Mouse (Mus musculus) CH12.LX (cell line): ENCODE results near the gene Cyp4b1. TPM values are rescaled to one million over a fixed set of nuclear protein-coding genes. Genes with fewer than 3 reads are reported as not detected.

Experiments used
- DNase-seq: peaks from one replicate; pipeline ENCODE4 v3.0.0-alpha.2; 2013; ENCODE audit errors: extremely low read depth
- H3K27ac ChIP-seq: 2 replicates; pipeline ENCODE4 v1.5.1; 2012; ENCODE audit warnings: low read depth, mild to moderate bottlenecking, control low read depth, moderate library complexity; ENCODE audit not compliant: insufficient read depth
- H3K27me3 ChIP-seq: replicated peaks from 2 replicates; pipeline ENCODE3; 2012; ENCODE audit warnings: inconsistent platforms
- H3K36me3 ChIP-seq, 2 experiments: replicated peaks in 1 of 2; 2 replicates each; pipeline versions ENCODE3 to v1.6.1; 2012; ENCODE audit warnings: inconsistent platforms in 1 of 2, low read length in 1 of 2, mild to moderate bottlenecking in 1 of 2, mixed read lengths in 1 of 2, moderate library complexity in 1 of 2; ENCODE audit not compliant: control insufficient read depth in 1 of 2, insufficient read depth in 1 of 2
- H3K4me1 ChIP-seq, 2 experiments: 2 replicates each; pipeline ENCODE4 v1.6.1; 2012; ENCODE audit warnings: inconsistent platforms in 1 of 2, moderate library complexity in 1 of 2; ENCODE audit not compliant: insufficient read depth in 2 of 2, control insufficient read depth in 1 of 2
- H3K4me2 ChIP-seq: 2 replicates; pipeline ENCODE4 v1.6.1; 2012; ENCODE audit warnings: low read depth, mild to moderate bottlenecking, control low read depth; ENCODE audit not compliant: poor library complexity, insufficient read depth, severe bottlenecking
- H3K4me3 ChIP-seq, 3 experiments: fragments of 150-350 bp in 1 of 3; sonication (generic) in 1 of 3; replicated peaks in 1 of 3; 2 replicates each; pipeline versions ENCODE3 to v1.5.1; 2011 to 2012; ENCODE audit warnings: low read depth in 2 of 3, low read length in 2 of 3, mild to moderate bottlenecking in 2 of 3, moderate library complexity in 2 of 3, control low read depth in 1 of 3, improper control_type of control experiment in 1 of 3, inconsistent platforms in 1 of 3, mixed read lengths in 1 of 3; ENCODE audit not compliant: poor library complexity in 1 of 3
- H3K79me2 ChIP-seq: replicated peaks from 2 replicates; pipeline ENCODE4 v1.6.1; 2012; ENCODE audit warnings: mild to moderate bottlenecking, moderate library complexity; ENCODE audit not compliant: control insufficient read depth, poor library complexity, insufficient read depth, severe bottlenecking; ENCODE audit errors: extremely low read depth
- H3K9ac ChIP-seq: 2 replicates; pipeline ENCODE4 v1.6.1; 2012; ENCODE audit warnings: low read depth, mild to moderate bottlenecking, control low read depth, moderate library complexity; ENCODE audit not compliant: insufficient read depth
- H3K9me3 ChIP-seq: replicated peaks from 2 replicates; pipeline ENCODE3; 2012; ENCODE audit warnings: low read length, inconsistent platforms, mixed read lengths
- GABPA ChIP-seq: IDR thresholded peaks from 2 replicates; pipeline ENCODE4 v1.6.1; 2012; ENCODE audit warnings: low read depth, low read length, improper control_type of control experiment, inconsistent platforms; ENCODE audit not compliant: insufficient replicate concordance
- MXI1 ChIP-seq: IDR thresholded peaks from 2 replicates; pipeline ENCODE4 v1.6.1; 2011; ENCODE audit warnings: mild to moderate bottlenecking, low read depth, low read length, improper control_type of control experiment
- POLR2AphosphoS2 ChIP-seq: IDR thresholded peaks from 2 replicates; pipeline ENCODE4 v1.6.1; 2011; ENCODE audit warnings: low read depth, low read length, improper control_type of control experiment
- SIN3A ChIP-seq: IDR thresholded peaks from 2 replicates; pipeline ENCODE4 v1.6.1; 2012; ENCODE audit warnings: low read length, improper control_type of control experiment, inconsistent platforms
- dilution Hi-C: fragments of 300-500 bp; cut with MboI; formaldehyde crosslinking; loops from 2 replicates; pipeline ENCODE4 v1.14.3; 2020; ENCODE audit warnings: low sequenced_read_pairs; ENCODE audit not compliant: extremely low pct_unique_long_range_greater_than_20kb, extremely low pct_ligation_motif_present
- in situ Hi-C: fragments of 300-500 bp; cut with MboI; formaldehyde crosslinking; loops from 3 replicates; pipeline ENCODE4 v1.14.3; 2019; ENCODE audit warnings: low sequenced_read_pairs, low pct_ligation_motif_present, low pct_unique_long_range_greater_than_20kb, mixed read lengths
- polyA plus RNA-seq: library from polyadenylated mRNA; unstranded; fragments of >175 nt; gene quantifications from 2 replicates; pipeline ENCODE4 v1.2.1, GENCODE M21; 2012; ENCODE audit warnings: low read depth; ENCODE audit not compliant: insufficient read length
- total RNA-seq, 2 experiments: library from RNA; depleted of rRNA; stranded (reverse); fragments of 300-350 nt in 1 of 2; fragments of >200 nt in 1 of 2; gene quantifications; 2 replicates each; pipeline ENCODE4 v1.2.3; 2012 to 2014

Cyp4b1 gene
- total and polyA plus RNA-seq, 3 experiments, result not detected

- H3K27me3 ChIP-seq, result peaks cover 24% of the 10 kb centered on the region
- in situ Hi-C loops (no loop called here), dilution Hi-C loops (no loop called here)
- no peaks in the 10 kb centered on the region for H3K79me2 ChIP-seq
- H3K9ac ChIP-seq, result no peak overlapping the region
- no peaks in the 10 kb centered on the region for H3K9me3 ChIP-seq
- H3K4me3 ChIP-seq, result no peak overlapping the region
- no peak overlapping the region for H3K4me2 ChIP-seq
- no peaks in the 10 kb centered on the region for H3K36me3 ChIP-seq
- H3K4me1 ChIP-seq, result no peaks in the 10 kb centered on the region
- TF ChIP-seq POLR2AphosphoS2 (no peak), SIN3A (no peak), GABPA (no peak), MXI1 (no peak)
- no peak for DNase-seq
- H3K27ac ChIP-seq, result no peak overlapping the region
Observed at GRCm38 (mm10) chr4:115575255-115575654, 72.3 kb downstream of the Cyp4b1 start.

Other genes starting within 250 kb of the Cyp4b1 start
- not detected in 2 replicates for gene Cyp4a12b, start 236.1 kb downstream of the Cyp4b1 start, total RNA-seq (2012; rRNA removed)
- not detected in 2 replicates for gene Cyp4a12b, start 236.1 kb downstream of the Cyp4b1 start, total RNA-seq (2014; rRNA removed)
- gene Cyp4a12b, start 236.1 kb downstream of the Cyp4b1 start, polyA plus RNA-seq, result not detected in 2 replicates
- gene Cyp4a30b, start 195.1 kb downstream of the Cyp4b1 start, total RNA-seq (2012; rRNA removed), result not detected in 2 replicates
- not detected in 2 replicates for gene Cyp4a30b, start 195.1 kb downstream of the Cyp4b1 start, total RNA-seq (2014; rRNA removed)
- gene Cyp4a30b, start 195.1 kb downstream of the Cyp4b1 start, polyA plus RNA-seq, result not detected in 2 replicates
- gene Cyp4a14, start 151.6 kb downstream of the Cyp4b1 start, total RNA-seq (2012; rRNA removed), result not detected in 2 replicates
- not detected in 2 replicates for gene Cyp4a14, start 151.6 kb downstream of the Cyp4b1 start, total RNA-seq (2014; rRNA removed)
- gene Cyp4a14, start 151.6 kb downstream of the Cyp4b1 start, polyA plus RNA-seq, result not detected in 2 replicates
- not detected in 2 replicates for gene Cyp4a10, start 129.5 kb downstream of the Cyp4b1 start, total RNA-seq (2012; rRNA removed)
- not detected in 2 replicates for gene Cyp4a10, start 129.5 kb downstream of the Cyp4b1 start, total RNA-seq (2014; rRNA removed)
- gene Cyp4a10, start 129.5 kb downstream of the Cyp4b1 start, polyA plus RNA-seq, result not detected in 2 replicates
- gene Cyp4a31, start 84.1 kb downstream of the Cyp4b1 start, total RNA-seq (2012; rRNA removed), result not detected in 2 replicates
- gene Cyp4a31, start 84.1 kb downstream of the Cyp4b1 start, total RNA-seq (2014; rRNA removed), result not detected in 2 replicates
- gene Cyp4a31, start 84.1 kb downstream of the Cyp4b1 start, polyA plus RNA-seq, result not detected in 2 replicates
- gene Cyp4a32, start 46.8 kb downstream of the Cyp4b1 start, total RNA-seq (2012; rRNA removed), result not detected in 2 replicates
- not detected in 2 replicates for gene Cyp4a32, start 46.8 kb downstream of the Cyp4b1 start, total RNA-seq (2014; rRNA removed)
- gene Cyp4a32, start 46.8 kb downstream of the Cyp4b1 start, polyA plus RNA-seq, result not detected in 2 replicates
- gene Efcab14, start 90.0 kb upstream of the Cyp4b1 start, total RNA-seq (2012; rRNA removed), result 12.3 and 12.9 TPM in 2 replicates
- 12.4 and 13.5 TPM in 2 replicates for gene Efcab14, start 90.0 kb upstream of the Cyp4b1 start, total RNA-seq (2014; rRNA removed)
- gene Efcab14, start 90.0 kb upstream of the Cyp4b1 start, polyA plus RNA-seq, result 18.3 and 23.0 TPM in 2 replicates
- 0.17 TPM in 1 of 2 replicates, not detected in the other for gene Tex38, start 133.3 kb upstream of the Cyp4b1 start, total RNA-seq (2012; rRNA removed)
- not detected in 2 replicates for gene Tex38, start 133.3 kb upstream of the Cyp4b1 start, total RNA-seq (2014; rRNA removed)
- 0.30 and 0.52 TPM in 2 replicates for gene Tex38, start 133.3 kb upstream of the Cyp4b1 start, polyA plus RNA-seq
- gene Atpaf1, start 137.1 kb upstream of the Cyp4b1 start, total RNA-seq (2012; rRNA removed), result 17.0 and 24.3 TPM in 2 replicates
- gene Atpaf1, start 137.1 kb upstream of the Cyp4b1 start, total RNA-seq (2014; rRNA removed), result 36.3 and 37.5 TPM in 2 replicates
- 22.1 and 27.7 TPM in 2 replicates for gene Atpaf1, start 137.1 kb upstream of the Cyp4b1 start, polyA plus RNA-seq
- 9.2 and 9.3 TPM in 2 replicates for gene Mob3c, start 180.4 kb upstream of the Cyp4b1 start, total RNA-seq (2012; rRNA removed)
- gene Mob3c, start 180.4 kb upstream of the Cyp4b1 start, total RNA-seq (2014; rRNA removed), result 7.4 and 7.8 TPM in 2 replicates
- gene Mob3c, start 180.4 kb upstream of the Cyp4b1 start, polyA plus RNA-seq, result 5.9 and 9.2 TPM in 2 replicates
- 34.7 and 39.0 TPM in 2 replicates for gene Mknk1, start 191.5 kb upstream of the Cyp4b1 start, total RNA-seq (2012; rRNA removed)
- 15.7 and 17.8 TPM in 2 replicates for gene Mknk1, start 191.5 kb upstream of the Cyp4b1 start, total RNA-seq (2014; rRNA removed)
- 31.5 and 38.5 TPM in 2 replicates for gene Mknk1, start 191.5 kb upstream of the Cyp4b1 start, polyA plus RNA-seq
- not detected in 2 replicates for gene Kncn, start 236.7 kb upstream of the Cyp4b1 start, total RNA-seq (2012; rRNA removed)
- gene Kncn, start 236.7 kb upstream of the Cyp4b1 start, total RNA-seq (2014; rRNA removed), result not detected in 2 replicates
- gene Kncn, start 236.7 kb upstream of the Cyp4b1 start, polyA plus RNA-seq, result not detected in 2 replicates
- not detected in 2 replicates for gene 6430628N08Rik, start 242.9 kb upstream of the Cyp4b1 start, total RNA-seq (2012; rRNA removed)
- gene 6430628N08Rik, start 242.9 kb upstream of the Cyp4b1 start, total RNA-seq (2014; rRNA removed), result not detected in 2 replicates
- gene 6430628N08Rik, start 242.9 kb upstream of the Cyp4b1 start, polyA plus RNA-seq, result not detected in 2 replicates